Mouse (Mus musculus): Measurements from ENCODE around the gene Fbln1. TPM values are rescaled to one million over a fixed set of nuclear protein-coding genes. Genes with fewer than 3 reads are reported as not detected.

Gene Fbln1
- polyA plus RNA-seq (2015; fragmentation: Nextera tagmentation; extraction: Ambion mirVana): 4.9 and 7.0 TPM in 2 replicates

GRCm38 (mm10) chr15:85205792-85206702 lies at the start of gene Fbln1:
TSS of gene Fbln1 (plus strand) at chr15:85205949.
- Histone ChIP-seq H3K4me1 (ENCODE audit: control insufficient read depth, low read depth, low read length) (no peaks in the 10 kb centered on the region), H3K9me3 (replicated peaks; ENCODE audit: control insufficient read depth, low read length) (0 out of 2 replicates have a peak, but pooled peaks cover 2% of the 10 kb centered on the region), H3K27me3 (ENCODE audit: control insufficient read depth, insufficient read depth, low read depth, low read length) (peaks cover 2% of the 10 kb centered on the region), H3K9ac (ENCODE audit: low read depth, low read length) (no peak within 1 kb of the TSS), H3K36me3 (ENCODE audit: control insufficient read depth, insufficient read depth) (no peaks in the 10 kb centered on the region), H3K27ac (ENCODE audit: low read length) (no peak within 1 kb of the TSS), H3K4me3 (ENCODE audit: low read depth, low read length) (peak within 1 kb of the TSS; percentile 38), H3K4me2 (ENCODE audit: low read depth, low read length) (peak within 1 kb of the TSS; percentile 53)
- WGBS (ENCODE audit: insufficient replicate concordance): 1% methylated on average over 64 of the region's 64 CpGs
- ATAC-seq (ENCODE audit: low read depth): peak; percentile 51; the same call in 1 of the 2 replicates

- WGBS (ENCODE audit: insufficient replicate concordance): 52% methylated on average over 4 of the region's 4 CpGs
- no peaks in the 10 kb centered on the region for H3K36me3 ChIP-seq (ENCODE audit: control insufficient read depth, insufficient read depth)
- no peaks in the 10 kb centered on the region for H3K4me1 ChIP-seq (ENCODE audit: control insufficient read depth, low read depth, low read length)
- H3K9me3 ChIP-seq (replicated peaks; ENCODE audit: control insufficient read depth, low read length): no peaks in the 10 kb centered on the region
- no peak overlapping the region for H3K27ac ChIP-seq (ENCODE audit: low read length)
- no peaks in the 10 kb centered on the region for H3K27me3 ChIP-seq (ENCODE audit: control insufficient read depth, insufficient read depth, low read depth, low read length)
- no peak for ATAC-seq (ENCODE audit: low read depth)
- H3K4me3 ChIP-seq (ENCODE audit: low read depth, low read length): no peak overlapping the region
- no peak overlapping the region for H3K4me2 ChIP-seq (ENCODE audit: low read depth, low read length)
- H3K9ac ChIP-seq (ENCODE audit: low read depth, low read length): no peak overlapping the region
Measured at GRCm38 (mm10) chr15:85156198-85156597, 49.6 kb upstream of the Fbln1 start.

- H3K27me3 ChIP-seq (ENCODE audit: control insufficient read depth, insufficient read depth, low read depth, low read length): no peaks in the 10 kb centered on the region
Measured at GRCm38 (mm10) chr15:85161416-85161815, 44.3 kb upstream of the Fbln1 start.

GRCm38 (mm10) chr15:85162693-85163663 lies 42.8 kb upstream of the Fbln1 start:
- H3K27me3 ChIP-seq (ENCODE audit: control insufficient read depth, insufficient read depth, low read depth, low read length): no peaks in the 10 kb centered on the region
- H3K4me3 ChIP-seq (ENCODE audit: low read depth, low read length): no peak overlapping the region
- no peak for ATAC-seq (ENCODE audit: low read depth)
- no peak overlapping the region for H3K4me2 ChIP-seq (ENCODE audit: low read depth, low read length)
- no peak overlapping the region for H3K27ac ChIP-seq (ENCODE audit: low read length)
- H3K4me1 ChIP-seq (ENCODE audit: control insufficient read depth, low read depth, low read length): no peaks in the 10 kb centered on the region
- WGBS (ENCODE audit: insufficient replicate concordance): 36% methylated on average over 21 of the region's 21 CpGs
- H3K9me3 ChIP-seq (replicated peaks; ENCODE audit: control insufficient read depth, low read length): no peaks in the 10 kb centered on the region
- no peaks in the 10 kb centered on the region for H3K36me3 ChIP-seq (ENCODE audit: control insufficient read depth, insufficient read depth)
- no peak overlapping the region for H3K9ac ChIP-seq (ENCODE audit: low read depth, low read length)

More at GRCm38 (mm10) chr15:85161416-85161815, 44.3 kb upstream of the Fbln1 start:
- no peak overlapping the region for H3K9ac ChIP-seq (ENCODE audit: low read depth, low read length)
- ATAC-seq (ENCODE audit: low read depth): no peak
- no peak overlapping the region for H3K27ac ChIP-seq (ENCODE audit: low read length)
- H3K4me3 ChIP-seq (ENCODE audit: low read depth, low read length): no peak overlapping the region
- H3K4me2 ChIP-seq (ENCODE audit: low read depth, low read length): no peak overlapping the region
- H3K4me1 ChIP-seq (ENCODE audit: control insufficient read depth, low read depth, low read length): no peaks in the 10 kb centered on the region
- no peaks in the 10 kb centered on the region for H3K9me3 ChIP-seq (replicated peaks; ENCODE audit: control insufficient read depth, low read length)
- H3K36me3 ChIP-seq (ENCODE audit: control insufficient read depth, insufficient read depth): no peaks in the 10 kb centered on the region

- Histone ChIP-seq H3K27me3 (ENCODE audit: control insufficient read depth, insufficient read depth, low read depth, low read length) (no peaks in the 10 kb centered on the region), H3K4me3 (ENCODE audit: low read depth, low read length) (no peak overlapping the region), H3K4me2 (ENCODE audit: low read depth, low read length) (no peak overlapping the region), H3K27ac (ENCODE audit: low read length) (no peak overlapping the region), H3K36me3 (ENCODE audit: control insufficient read depth, insufficient read depth) (no peaks in the 10 kb centered on the region), H3K9ac (ENCODE audit: low read depth, low read length) (no peak overlapping the region), H3K9me3 (replicated peaks; ENCODE audit: control insufficient read depth, low read length) (no peaks in the 10 kb centered on the region), H3K4me1 (ENCODE audit: control insufficient read depth, low read depth, low read length) (no peaks in the 10 kb centered on the region)
- WGBS (ENCODE audit: insufficient replicate concordance): 31% methylated on average over 11 of the region's 11 CpGs
- ATAC-seq (ENCODE audit: low read depth): no peak
Measured at GRCm38 (mm10) chr15:85166433-85166933, 39.3 kb upstream of the Fbln1 start.

GRCm38 (mm10) chr15:85167086-85167679 lies 38.6 kb upstream of the Fbln1 start:
- ATAC-seq (ENCODE audit: low read depth): no peak
- Histone ChIP-seq H3K9ac (ENCODE audit: low read depth, low read length) (no peak overlapping the region), H3K27me3 (ENCODE audit: control insufficient read depth, insufficient read depth, low read depth, low read length) (no peaks in the 10 kb centered on the region), H3K9me3 (replicated peaks; ENCODE audit: control insufficient read depth, low read length) (no peaks in the 10 kb centered on the region), H3K4me3 (ENCODE audit: low read depth, low read length) (no peak overlapping the region), H3K27ac (ENCODE audit: low read length) (no peak overlapping the region), H3K36me3 (ENCODE audit: control insufficient read depth, insufficient read depth) (no peaks in the 10 kb centered on the region), H3K4me1 (ENCODE audit: control insufficient read depth, low read depth, low read length) (no peaks in the 10 kb centered on the region), H3K4me2 (ENCODE audit: low read depth, low read length) (no peak overlapping the region)
- 58% methylated on average over 12 of the region's 12 CpGs for WGBS (ENCODE audit: insufficient replicate concordance)

- no peaks in the 10 kb centered on the region for H3K36me3 ChIP-seq (ENCODE audit: control insufficient read depth, insufficient read depth)
- no peak for ATAC-seq (ENCODE audit: low read depth)
- H3K27me3 ChIP-seq (ENCODE audit: control insufficient read depth, insufficient read depth, low read depth, low read length): no peaks in the 10 kb centered on the region
- 49% methylated on average over 2 of the region's 2 CpGs for WGBS (ENCODE audit: insufficient replicate concordance)
- no peak overlapping the region for H3K27ac ChIP-seq (ENCODE audit: low read length)
- no peaks in the 10 kb centered on the region for H3K9me3 ChIP-seq (replicated peaks; ENCODE audit: control insufficient read depth, low read length)
- no peak overlapping the region for H3K4me3 ChIP-seq (ENCODE audit: low read depth, low read length)
- no peak overlapping the region for H3K4me2 ChIP-seq (ENCODE audit: low read depth, low read length)
- H3K4me1 ChIP-seq (ENCODE audit: control insufficient read depth, low read depth, low read length): no peaks in the 10 kb centered on the region
- no peak overlapping the region for H3K9ac ChIP-seq (ENCODE audit: low read depth, low read length)
Measured at GRCm38 (mm10) chr15:85172054-85172453, 33.7 kb upstream of the Fbln1 start.

- H3K36me3 ChIP-seq (ENCODE audit: control insufficient read depth, insufficient read depth): no peaks in the 10 kb centered on the region
- no peaks in the 10 kb centered on the region for H3K9me3 ChIP-seq (replicated peaks; ENCODE audit: control insufficient read depth, low read length)
- H3K4me3 ChIP-seq (ENCODE audit: low read depth, low read length): no peak overlapping the region
- H3K27ac ChIP-seq (ENCODE audit: low read length): no peak overlapping the region
- no peak for ATAC-seq (ENCODE audit: low read depth)
- no peak overlapping the region for H3K9ac ChIP-seq (ENCODE audit: low read depth, low read length)
- no peak overlapping the region for H3K4me2 ChIP-seq (ENCODE audit: low read depth, low read length)
- no peaks in the 10 kb centered on the region for H3K27me3 ChIP-seq (ENCODE audit: control insufficient read depth, insufficient read depth, low read depth, low read length)
- no peaks in the 10 kb centered on the region for H3K4me1 ChIP-seq (ENCODE audit: control insufficient read depth, low read depth, low read length)
- WGBS (ENCODE audit: insufficient replicate concordance): 66% methylated on average over 8 of the region's 8 CpGs
Measured at GRCm38 (mm10) chr15:85173425-85173824, 32.3 kb upstream of the Fbln1 start.
